Mouse (Mus musculus) 3T3-L1 (cell line): ENCODE measurements around the gene Mrgprx2.
"Not testable (repeated sequence)": the region's sequence is repeated elsewhere in the genome, so short reads cannot be mapped to it uniquely, and the experiment has no call there.

Experiments
- DNase-seq: peaks from one replicate; pipeline ENCODE4 v3.0.0-alpha.2; 2015; ENCODE audit warnings: low read depth, low spot score

The Mrgprx2 gene

GRCm38 (mm10) chr7:48499221-48499620 is at the start of gene Mrgprx2:
TSS of gene Mrgprx2 (minus strand) at chr7:48499321.
- DNase-seq, result no peak

- DNase-seq, result no peak
Observed at GRCm38 (mm10) chr7:48456242-48456641, 42.9 kb downstream of the Mrgprx2 start, which contains the start of gene Mrgprb1. TSS of gene Mrgprb1 (minus strand) at chr7:48456342.

GRCm38 (mm10) chr7:48436581-48436980 is 62.5 kb downstream of the Mrgprx2 start:
- DNase-seq, result no peak

GRCm38 (mm10) chr7:48435936-48436335 is 63.2 kb downstream of the Mrgprx2 start:
- DNase-seq, result not testable (repeated sequence)
